Mouse (Mus musculus) stomach, postnatal 0 days (tissue): ENCODE data around the gene Gm21936. TPM values are rescaled to one million over a fixed set of nuclear protein-coding genes. Genes with fewer than 3 reads are reported as not detected.
"Not testable (repeated sequence)": the region's sequence is repeated elsewhere in the genome, so short reads cannot be mapped to it uniquely, and the experiment has no call there.

ENCODE experiments used
- ATAC-seq: fragments of 200-750 bp; cut with Nextera tagmentation; 2 replicates; pipeline ENCODE4 v1.8.0; 2017; ENCODE audit not compliant: low FRiP score, low TSS enrichment
- DNase-seq: peaks from one replicate; pipeline ENCODE4 v3.0.0-alpha.2; 2016; ENCODE audit warnings: low spot score
- H3K27ac ChIP-seq: fragments of 300-500 bp; sonication (generic); replicated peaks from 2 replicates; pipeline ENCODE4 v1.5.1; 2014; ENCODE audit warnings: mild to moderate bottlenecking, control low read depth
- H3K27me3 ChIP-seq: fragments of 300-500 bp; sonication (generic); 2 replicates; pipeline ENCODE4 v1.6.1; 2014; ENCODE audit warnings: low read length; ENCODE audit not compliant: control insufficient read depth, insufficient read depth
- H3K36me3 ChIP-seq: fragments of 300-500 bp; sonication (generic); 2 replicates; pipeline ENCODE4 v1.6.1; 2014; ENCODE audit warnings: low read length, mixed read lengths; ENCODE audit not compliant: control insufficient read depth, insufficient read depth
- H3K4me1 ChIP-seq: fragments of 300-500 bp; sonication (generic); replicated peaks from 2 replicates; pipeline ENCODE4 v1.6.1; 2014; ENCODE audit warnings: antibody characterized with exemption; ENCODE audit not compliant: control insufficient read depth, insufficient read depth
- H3K4me2 ChIP-seq: fragments of 300-500 bp; sonication (generic); replicated peaks from 2 replicates; pipeline ENCODE4 v1.6.1; 2014; ENCODE audit warnings: low read depth, mild to moderate bottlenecking, control low read depth, moderate library complexity
- H3K4me3 ChIP-seq: fragments of 300-500 bp; sonication (generic); 2 replicates; pipeline ENCODE4 v1.5.1; 2014; ENCODE audit warnings: low read depth, low read length, control low read depth
- H3K9ac ChIP-seq: fragments of 300-500 bp; sonication (generic); 2 replicates; pipeline ENCODE4 v1.6.1; 2014; ENCODE audit warnings: mild to moderate bottlenecking, low read length, control low read depth, mixed read lengths
- H3K9me3 ChIP-seq: fragments of 300-500 bp; sonication (generic); 2 replicates; pipeline ENCODE4 v1.6.1; 2016; ENCODE audit warnings: low read length; ENCODE audit not compliant: control insufficient read depth
- WGBS: fragments of 180-500 bp; shearing (Covaris S2); extraction: QIAGEN DNeasy Blood & Tissue Kit; methylation state at CpG from one replicate; pipeline ENCODE4 v1.1.7; 2014; 5-methylcytosine and 5-hydroxymethylcytosine counted together
- polyA plus RNA-seq: library from polyadenylated mRNA; unstranded; fragments of >200 nt; fragmentation: Nextera tagmentation; extraction: Ambion mirVana; gene quantifications from 2 replicates; pipeline ENCODE4 v1.2.1, GENCODE M21; 2015

Gm21936 gene
- polyA plus RNA-seq = not detected in 2 replicates

DNA sequence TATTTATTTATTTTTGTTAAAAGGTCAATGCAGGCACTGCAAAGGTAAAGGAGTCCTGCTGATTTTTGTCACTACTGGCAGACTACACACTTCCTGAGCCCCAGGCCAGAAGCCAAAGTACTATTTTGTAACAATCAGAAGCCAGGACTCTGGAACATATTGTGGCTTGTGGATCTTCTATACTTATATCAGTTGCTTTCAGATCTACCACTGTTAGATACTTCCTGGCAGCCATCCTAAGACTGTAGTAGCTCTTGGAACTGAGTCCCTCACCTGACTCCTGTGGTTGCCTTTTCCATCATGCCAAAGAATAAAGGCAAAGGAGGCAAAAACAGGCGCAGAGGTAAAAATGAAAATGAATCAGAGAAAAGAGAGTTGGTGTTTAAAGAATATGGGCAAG is at the start of gene Gm21936:
Gene Gm21936, plus strand, starts transcription at position 301 of the 400 bp plus-strand sequence.
- H3K4me2 ChIP-seq, H3K27me3 ChIP-seq, H3K9ac ChIP-seq, H3K9me3 ChIP-seq, ATAC-seq, H3K36me3 ChIP-seq, H3K27ac ChIP-seq, H3K4me1 ChIP-seq, H3K4me3 ChIP-seq, DNase-seq: not testable (repeated sequence)
- WGBS = 85% methylated on average over 1 of the region's 1 CpGs

DNA sequence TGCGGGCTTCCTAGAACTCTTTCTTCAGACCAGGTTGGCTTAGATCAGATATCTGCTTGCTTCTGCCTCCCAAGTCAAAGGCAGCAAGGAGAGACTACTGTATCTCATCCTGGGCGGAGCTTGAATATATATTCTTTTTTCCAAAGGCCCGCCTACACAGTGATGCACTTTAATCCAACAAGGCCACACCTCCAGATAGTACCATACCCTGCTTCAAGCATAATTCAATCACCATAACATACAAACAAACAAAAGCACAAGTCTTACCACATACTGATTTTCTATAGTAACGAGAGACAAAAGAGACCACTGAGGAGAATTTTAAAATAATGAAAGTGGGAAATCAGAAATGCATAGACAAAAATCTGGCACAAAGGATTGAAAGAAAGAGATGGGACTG is 19.7 kb upstream of the Gm21936 start, which contains the start of gene Gm21319:
Gene Gm21319, minus strand, starts transcription at position 101 of the 400 bp plus-strand sequence.
- not testable (repeated sequence) for H3K4me2 ChIP-seq, ATAC-seq, H3K9me3 ChIP-seq, H3K4me3 ChIP-seq, H3K9ac ChIP-seq, H3K4me1 ChIP-seq, H3K27ac ChIP-seq, H3K27me3 ChIP-seq, DNase-seq, H3K36me3 ChIP-seq
- WGBS = 92% methylated on average over 4 of the region's 4 CpGs

DNA sequence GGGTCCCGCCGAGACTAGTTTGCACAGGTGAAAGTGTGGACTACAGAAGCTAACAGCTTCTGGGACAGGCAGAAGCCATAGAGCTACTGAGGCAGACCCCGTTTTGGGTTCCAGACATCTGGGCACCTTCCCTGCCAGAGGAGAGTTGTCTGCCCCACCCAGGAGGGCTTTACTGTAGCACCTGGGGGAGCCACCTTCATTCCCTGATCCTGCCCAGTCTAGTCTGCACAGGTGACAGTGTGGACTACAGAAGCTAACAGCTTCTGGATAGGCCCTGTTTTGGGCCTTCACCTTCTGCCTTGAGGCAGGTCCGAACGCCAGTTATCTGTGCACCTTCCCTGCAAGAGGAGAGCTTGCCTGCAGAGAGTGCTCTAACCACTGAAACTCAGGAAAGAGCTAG is 2.7 kb downstream of the Gm21936 start:
- H3K27me3 ChIP-seq, H3K36me3 ChIP-seq, DNase-seq, H3K4me1 ChIP-seq, H3K4me2 ChIP-seq, H3K9me3 ChIP-seq, ATAC-seq, H3K4me3 ChIP-seq, H3K27ac ChIP-seq, H3K9ac ChIP-seq: not testable (repeated sequence)
- WGBS = 77% methylated on average over 5 of the region's 5 CpGs

DNA sequence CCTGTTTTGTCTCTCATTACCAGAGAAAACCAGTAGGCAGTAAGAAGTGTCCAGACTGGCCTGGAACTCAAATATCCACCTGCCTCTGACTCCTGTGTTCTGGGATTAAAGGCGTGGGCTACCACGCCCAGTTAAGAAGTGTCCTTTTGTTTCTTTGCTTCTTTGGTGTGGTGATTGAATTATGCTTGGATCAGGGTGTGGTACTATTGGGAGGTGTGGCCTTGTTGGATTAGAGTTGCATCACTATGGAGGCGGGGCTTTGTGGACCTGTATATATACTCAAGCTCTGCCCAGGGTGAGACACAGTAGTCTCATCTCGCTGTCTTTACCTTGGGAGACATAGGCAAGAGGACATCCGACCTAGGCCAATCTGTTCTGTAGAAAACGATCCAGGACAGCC is 21.0 kb downstream of the Gm21936 start, which contains the start of gene BB287469:
Gene BB287469, plus strand, starts transcription at position 301 of the 400 bp plus-strand sequence.
- H3K9me3 ChIP-seq, H3K27ac ChIP-seq, H3K9ac ChIP-seq, ATAC-seq, H3K4me2 ChIP-seq, DNase-seq, H3K36me3 ChIP-seq, H3K27me3 ChIP-seq, H3K4me1 ChIP-seq, H3K4me3 ChIP-seq: not testable (repeated sequence)
- 80% methylated on average over 4 of the region's 6 CpGs for WGBS

DNA sequence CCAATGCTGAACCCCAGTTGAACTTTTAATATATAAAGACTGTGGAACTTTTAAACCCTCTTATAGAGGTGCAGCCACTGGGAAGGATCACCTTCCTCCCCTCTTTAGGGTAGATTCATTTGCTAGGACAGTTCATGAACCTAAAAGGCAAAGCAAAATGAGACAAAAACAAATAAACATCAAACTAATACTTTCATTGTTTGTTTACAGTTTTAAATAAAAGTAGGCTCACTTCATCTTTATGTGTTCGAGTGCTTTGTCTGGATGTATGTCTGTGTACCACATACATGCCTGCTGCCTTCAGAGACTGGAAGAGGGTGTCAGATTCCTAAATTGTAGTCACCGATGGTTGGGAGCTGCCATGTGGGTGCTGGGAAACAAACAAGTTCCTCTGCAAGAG is 46.9 kb downstream of the Gm21936 start, which contains the start of gene Gm2001:
Gene Gm2001, minus strand, starts transcription at position 101 of the 400 bp plus-strand sequence.
- not testable (repeated sequence) for H3K4me3 ChIP-seq, ATAC-seq, H3K27me3 ChIP-seq, DNase-seq, H3K4me2 ChIP-seq, H3K36me3 ChIP-seq, H3K4me1 ChIP-seq, H3K27ac ChIP-seq, H3K9ac ChIP-seq, H3K9me3 ChIP-seq
- WGBS = 64% methylated on average over 1 of the region's 2 CpGs

Other genes with a start within 250 kb of the Gm21936 start
- gene Oog1, start 192.8 kb upstream of the Gm21936 start, polyA plus RNA-seq = not detected in 2 replicates
- gene Gm4027, start 176.6 kb upstream of the Gm21936 start, polyA plus RNA-seq = not detected in 2 replicates
- not detected in 2 replicates for gene Gm16381, start 150.9 kb upstream of the Gm21936 start, polyA plus RNA-seq
- not detected in 2 replicates for gene Gm21319, start 19.8 kb upstream of the Gm21936 start, polyA plus RNA-seq
- gene BB287469, start 21.1 kb downstream of the Gm21936 start, polyA plus RNA-seq = 0.07 TPM in 1 of 2 replicates, not detected in the other
- gene Gm2001, start 46.8 kb downstream of the Gm21936 start, polyA plus RNA-seq = not detected in 2 replicates
- not detected in 2 replicates for gene Gm2016, start 78.6 kb downstream of the Gm21936 start, polyA plus RNA-seq
- gene Gm2022, start 99.9 kb downstream of the Gm21936 start, polyA plus RNA-seq = not detected in 2 replicates
- not detected in 2 replicates for gene Gm2035, start 124.3 kb downstream of the Gm21936 start, polyA plus RNA-seq
- not detected in 2 replicates for gene Gm2042, start 158.6 kb downstream of the Gm21936 start, polyA plus RNA-seq
- gene Gm2075, start 216.3 kb downstream of the Gm21936 start, polyA plus RNA-seq = not detected in 2 replicates
- gene Gm6803, start 223.3 kb downstream of the Gm21936 start, polyA plus RNA-seq = not detected in 2 replicates
- gene Gm2056, start 231.5 kb downstream of the Gm21936 start, polyA plus RNA-seq = not detected in 2 replicates